Mouse (Mus musculus) small intestine, adult 2 months (tissue): ENCODE results near the gene Mmp24. TPM values are rescaled to one million over a fixed set of nuclear protein-coding genes. Genes with fewer than 3 reads are reported as not detected.
A peak's percentile ranks its signal among the peaks of the same experiment; 100 is the strongest.
"Not testable (repeated sequence)": the region's sequence is repeated elsewhere in the genome, so short reads cannot be mapped to it uniquely, and the experiment has no call there.

Experiments used
- H3K27ac ChIP-seq: fragments of 200-500 bp; 2 replicates; pipeline ENCODE4 v1.5.1; 2012; ENCODE audit warnings: low read depth, low read length, control low read depth, inconsistent platforms; ENCODE audit not compliant: insufficient read depth
- H3K27me3 ChIP-seq: fragments of 200-500 bp; 2 replicates; pipeline ENCODE4 v1.6.1; 2012; ENCODE audit warnings: mild to moderate bottlenecking, moderate library complexity, low read length, inconsistent platforms; ENCODE audit not compliant: control insufficient read depth, insufficient read depth
- H3K36me3 ChIP-seq: fragments of 200-500 bp; 2 replicates; pipeline ENCODE4 v1.6.1; 2012; ENCODE audit warnings: mild to moderate bottlenecking, low read length, control low read depth, inconsistent platforms; ENCODE audit not compliant: control insufficient read depth, insufficient read depth
- H3K4me1 ChIP-seq: fragments of 200-500 bp; 2 replicates; pipeline ENCODE4 v1.6.1; 2012; ENCODE audit warnings: low read length, inconsistent platforms, mixed read lengths; ENCODE audit not compliant: control insufficient read depth, insufficient read depth, insufficient read length
- H3K4me3 ChIP-seq: fragments of 200-500 bp; 2 replicates; pipeline ENCODE4 v1.5.1; 2012; ENCODE audit warnings: low read depth, mild to moderate bottlenecking, control low read depth, inconsistent platforms, low read length, moderate library complexity
- CTCF ChIP-seq: fragments of 200-500 bp; IDR thresholded peaks from 2 replicates; pipeline ENCODE4 v1.5.1; 2012; ENCODE audit warnings: low read depth, mild to moderate bottlenecking, control low read depth, inconsistent platforms, low read length, moderate library complexity, mixed read lengths; ENCODE audit not compliant: insufficient replicate concordance, insufficient read length; ENCODE audit errors: extremely low read depth
- POLR2A ChIP-seq: fragments of 200-500 bp; IDR thresholded peaks from 2 replicates; pipeline ENCODE4 v1.6.1; 2012; ENCODE audit warnings: low read depth, mild to moderate bottlenecking, control low read depth, inconsistent platforms, low read length, moderate library complexity
- WGBS: fragments of 180-500 bp; shearing (Covaris S2); methylation state at CpG from one replicate; pipeline ENCODE4 v1.1.7; 2018; 5-methylcytosine and 5-hydroxymethylcytosine counted together
- polyA plus RNA-seq: library from polyadenylated mRNA; depleted of rRNA; stranded (reverse); fragments of >200 nt; gene quantifications from 2 replicates; pipeline ENCODE4 v1.2.3, GENCODE M21; 2012

The Mmp24 gene
- polyA plus RNA-seq, 1 experiment: 2.4 TPM

- peak overlapping the region; percentile 98 for H3K27ac ChIP-seq
- peaks cover 45% of the 10 kb centered on the region for H3K36me3 ChIP-seq
- H3K4me1 ChIP-seq: peaks cover 24% of the 10 kb centered on the region
- 45% methylated on average over 5 of the region's 5 CpGs for WGBS
- no peaks in the 10 kb centered on the region for H3K27me3 ChIP-seq
- TF ChIP-seq CTCF (no peak), POLR2A (no peak)
- H3K4me3 ChIP-seq: no peak overlapping the region
Measured at GRCm38 (mm10) chr2:155820779-155821178, 45.6 kb downstream of the Mmp24 start.

- Histone ChIP-seq H3K27ac (peak overlapping the region; percentile 9; the same call in 1 of the 2 replicates), H3K4me3 (no peak overlapping the region), H3K4me1 (peaks cover 20% of the 10 kb centered on the region), H3K27me3 (no peaks in the 10 kb centered on the region), H3K36me3 (peaks cover 45% of the 10 kb centered on the region)
- WGBS: 94% methylated on average over 8 of the region's 8 CpGs
- TF ChIP-seq POLR2A (no peak), CTCF (no peak)
Measured at GRCm38 (mm10) chr2:155823722-155824121, 48.6 kb downstream of the Mmp24 start.

- peak overlapping the region; percentile 83 for H3K4me3 ChIP-seq
- H3K4me1 ChIP-seq: peaks cover 7% of the 10 kb centered on the region; the same call in 1 of the 2 replicates
- H3K27ac ChIP-seq: peak overlapping the region; percentile 97
- WGBS: under 1% methylated on average over 52 of the region's 52 CpGs
- TF ChIP-seq CTCF (no peak), POLR2A (peak; percentile 29; the same call in 1 of the 2 replicates)
- no peaks in the 10 kb centered on the region for H3K27me3 ChIP-seq
- peaks cover 33% of the 10 kb centered on the region for H3K36me3 ChIP-seq
Measured at GRCm38 (mm10) chr2:155825904-155826629, 50.9 kb downstream of the Mmp24 start.

GRCm38 (mm10) chr2:155826630-155827424, 51.7 kb downstream of the Mmp24 start, which contains the start of gene Eif6:
TSS of gene Eif6 (minus strand) at chr2:155826925.
- WGBS: 1% methylated on average over 27 of the region's 27 CpGs
- H3K4me3 ChIP-seq: peak within 1 kb of the TSS; percentile 83

GRCm38 (mm10) chr2:155830841-155831240, 55.7 kb downstream of the Mmp24 start:
- no peak for TF ChIP-seq CTCF
- TF ChIP-seq POLR2A: no peak
- no peak overlapping the region for H3K4me3 ChIP-seq
- no peak overlapping the region for H3K27ac ChIP-seq
- peaks cover 23% of the 10 kb centered on the region for H3K4me1 ChIP-seq
- no peaks in the 10 kb centered on the region for H3K27me3 ChIP-seq
- WGBS: 89% methylated on average over 8 of the region's 8 CpGs
- no peaks in the 10 kb centered on the region for H3K36me3 ChIP-seq

More at GRCm38 (mm10) chr2:155826630-155827424, 51.7 kb downstream of the Mmp24 start, which contains the start of gene Eif6:
- peaks cover 7% of the 10 kb centered on the region; the same call in 1 of the 2 replicates for H3K4me1 ChIP-seq
- peaks cover 27% of the 10 kb centered on the region for H3K36me3 ChIP-seq
- peak within 1 kb of the TSS; percentile 97 for H3K27ac ChIP-seq
- no peaks in the 10 kb centered on the region for H3K27me3 ChIP-seq
- TF ChIP-seq POLR2A (peak; percentile 90), CTCF (no peak)

- Histone ChIP-seq H3K27ac (no peak overlapping the region), H3K4me1 (peaks cover 23% of the 10 kb centered on the region), H3K27me3 (no peaks in the 10 kb centered on the region), H3K4me3 (no peak overlapping the region), H3K36me3 (no peaks in the 10 kb centered on the region)
- WGBS: 45% methylated on average over 9 of the region's 9 CpGs
- TF ChIP-seq POLR2A (no peak), CTCF (peak; percentile 12; the same call in 1 of the 2 replicates)
Measured at GRCm38 (mm10) chr2:155831302-155831701, 56.2 kb downstream of the Mmp24 start.

GRCm38 (mm10) chr2:155832087-155832486, 56.9 kb downstream of the Mmp24 start:
- not testable (repeated sequence) for H3K36me3 ChIP-seq, H3K27ac ChIP-seq, H3K27me3 ChIP-seq, H3K4me3 ChIP-seq
- peaks cover 23% of the 10 kb centered on the region for H3K4me1 ChIP-seq
- WGBS: 79% methylated on average over 1 of the region's 1 CpGs
